Mouse (Mus musculus): ENCODE data around the gene Eif1.

GRCm38 (mm10) chr11:100277726-100278480 lies 41.8 kb upstream of the Eif1 start:
- no peak for TF ChIP-seq CTCF (IDR thresholded peaks at IDR 0.05; ENCODE audit: control insufficient read depth, insufficient read depth, insufficient replicate concordance, low read depth, low read length)
- TF ChIP-seq POLR2A (IDR thresholded peaks at IDR 0.05; ENCODE audit: control insufficient read depth, low read depth, low read length) = no peak

Measured in testis, adult 2 months (tissue).